Mouse (Mus musculus) mesoderm, embryonic 11.5 days (tissue): ENCODE results near the gene Cemip2.

ENCODE experiments used
- DNase-seq: peaks from one replicate; pipeline ENCODE4 v3.0.0-alpha.2; 2012; ENCODE audit warnings: low read depth, low spot score

Cemip2 gene

GRCm38 (mm10) chr19:21779106-21779505 lies 964 bp downstream of the Cemip2 start:
- DNase-seq, result peak; percentile 46

GRCm38 (mm10) chr19:21780663-21781062 lies 2.5 kb downstream of the Cemip2 start:
- no peak for DNase-seq

- DNase-seq, result peak; percentile 68
Observed at GRCm38 (mm10) chr19:21781066-21781786, 3.1 kb downstream of the Cemip2 start.

GRCm38 (mm10) chr19:21781787-21782432 lies 3.8 kb downstream of the Cemip2 start:
- no peak for DNase-seq

GRCm38 (mm10) chr19:21783717-21784116 lies 5.6 kb downstream of the Cemip2 start:
- DNase-seq, result no peak

- DNase-seq, result peak; percentile 85
Observed at GRCm38 (mm10) chr19:21784331-21785131, 6.4 kb downstream of the Cemip2 start.

- DNase-seq, result no peak
Observed at GRCm38 (mm10) chr19:21785132-21785528, 7.0 kb downstream of the Cemip2 start.

- DNase-seq, result no peak
Observed at GRCm38 (mm10) chr19:21787004-21787480, 8.9 kb downstream of the Cemip2 start.

- DNase-seq, result peak; percentile 53
Observed at GRCm38 (mm10) chr19:21788999-21789398, 10.9 kb downstream of the Cemip2 start.

- DNase-seq, result peak; percentile 79
Observed at GRCm38 (mm10) chr19:21789676-21790075, 11.5 kb downstream of the Cemip2 start.

- DNase-seq, result no peak
Observed at GRCm38 (mm10) chr19:21791386-21791785, 13.2 kb downstream of the Cemip2 start.

- DNase-seq, result no peak
Observed at GRCm38 (mm10) chr19:21791826-21792225, 13.7 kb downstream of the Cemip2 start.

- DNase-seq, result no peak
Observed at GRCm38 (mm10) chr19:21792587-21793175, 14.5 kb downstream of the Cemip2 start.

- DNase-seq, result no peak
Observed at GRCm38 (mm10) chr19:21794569-21794968, 16.4 kb downstream of the Cemip2 start.

GRCm38 (mm10) chr19:21796333-21796732 lies 18.2 kb downstream of the Cemip2 start:
- no peak for DNase-seq

- DNase-seq, result no peak
Observed at GRCm38 (mm10) chr19:21798700-21799099, 20.6 kb downstream of the Cemip2 start.

GRCm38 (mm10) chr19:21799410-21800373 lies 21.6 kb downstream of the Cemip2 start:
- DNase-seq, result no peak

- no peak for DNase-seq
Observed at GRCm38 (mm10) chr19:21804488-21804887, 26.3 kb downstream of the Cemip2 start.

- DNase-seq, result no peak
Observed at GRCm38 (mm10) chr19:21805305-21805704, 27.2 kb downstream of the Cemip2 start.

GRCm38 (mm10) chr19:21810135-21810534 lies 32.0 kb downstream of the Cemip2 start:
- DNase-seq, result no peak

GRCm38 (mm10) chr19:21813560-21813959 lies 35.4 kb downstream of the Cemip2 start:
- DNase-seq, result no peak
